Mouse (Mus musculus) embryonic facial prominence, embryonic 15.5 days (tissue): ENCODE results near the gene Nepro. TPM values are rescaled to one million over a fixed set of nuclear protein-coding genes. Genes with fewer than 3 reads are reported as not detected.

Source experiments
- ATAC-seq: fragments of 200-750 bp; cut with Nextera tagmentation; 2 replicates; pipeline ENCODE4 v1.8.0; 2017; ENCODE audit warnings: low read depth, moderate TSS enrichment; ENCODE audit not compliant: insufficient number of reproducible peaks, low FRiP score, low TSS enrichment
- H3K27ac ChIP-seq: fragments of 300-500 bp; sonication (generic); replicated peaks from 2 replicates; pipeline ENCODE4 v1.5.1; 2015; ENCODE audit warnings: mild to moderate bottlenecking, inconsistent platforms
- H3K27me3 ChIP-seq: fragments of 300-500 bp; sonication (generic); 2 replicates; pipeline ENCODE4 v1.6.1; 2015; ENCODE audit warnings: inconsistent platforms
- H3K36me3 ChIP-seq: fragments of 300-500 bp; sonication (generic); 2 replicates; pipeline ENCODE4 v1.6.1; 2015; ENCODE audit warnings: mild to moderate bottlenecking, inconsistent platforms
- H3K4me1 ChIP-seq: fragments of 300-500 bp; sonication (generic); 2 replicates; pipeline ENCODE4 v1.6.1; 2015; ENCODE audit warnings: inconsistent platforms
- H3K4me2 ChIP-seq: fragments of 300-500 bp; sonication (generic); replicated peaks from 2 replicates; pipeline ENCODE4 v1.6.1; 2015; ENCODE audit warnings: mild to moderate bottlenecking, inconsistent platforms
- H3K4me3 ChIP-seq: fragments of 300-500 bp; sonication (generic); replicated peaks from 2 replicates; pipeline ENCODE4 v1.5.1; 2015; ENCODE audit warnings: mild to moderate bottlenecking, inconsistent platforms
- H3K9ac ChIP-seq: fragments of 300-500 bp; sonication (generic); 2 replicates; pipeline ENCODE4 v1.6.1; 2015; ENCODE audit warnings: inconsistent platforms
- H3K9me3 ChIP-seq: fragments of 300-500 bp; sonication (generic); replicated peaks from 2 replicates; pipeline ENCODE4 v1.6.1; 2016; ENCODE audit warnings: inconsistent platforms
- WGBS: fragments of 180-500 bp; shearing (Covaris S2); methylation state at CpG from one replicate; pipeline ENCODE4 v1.1.7; 2015; 5-methylcytosine and 5-hydroxymethylcytosine counted together
- polyA plus RNA-seq: library from polyadenylated mRNA; unstranded; fragments of >200 nt; fragmentation: Nextera tagmentation; extraction: Ambion mirVana; gene quantifications from 2 replicates; pipeline ENCODE4 v1.2.1, GENCODE M21; 2015

Gene Nepro
- polyA plus RNA-seq, 1 experiment from 2014 or later, result 7.9 TPM

- no peaks in the 10 kb centered on the region for H3K4me1 ChIP-seq
- no peaks in the 10 kb centered on the region for H3K27me3 ChIP-seq
- 72% methylated on average over 6 of the region's 6 CpGs for WGBS
- no peak for ATAC-seq
- no peak overlapping the region for H3K4me2 ChIP-seq
- no peak overlapping the region for H3K27ac ChIP-seq
- no peak overlapping the region for H3K9ac ChIP-seq
- no peaks in the 10 kb centered on the region for H3K9me3 ChIP-seq
- no peaks in the 10 kb centered on the region for H3K36me3 ChIP-seq
- H3K4me3 ChIP-seq, result no peak overlapping the region
Measured at GRCm38 (mm10) chr16:44772577-44772976, 48.5 kb downstream of the Nepro start.

DNA sequence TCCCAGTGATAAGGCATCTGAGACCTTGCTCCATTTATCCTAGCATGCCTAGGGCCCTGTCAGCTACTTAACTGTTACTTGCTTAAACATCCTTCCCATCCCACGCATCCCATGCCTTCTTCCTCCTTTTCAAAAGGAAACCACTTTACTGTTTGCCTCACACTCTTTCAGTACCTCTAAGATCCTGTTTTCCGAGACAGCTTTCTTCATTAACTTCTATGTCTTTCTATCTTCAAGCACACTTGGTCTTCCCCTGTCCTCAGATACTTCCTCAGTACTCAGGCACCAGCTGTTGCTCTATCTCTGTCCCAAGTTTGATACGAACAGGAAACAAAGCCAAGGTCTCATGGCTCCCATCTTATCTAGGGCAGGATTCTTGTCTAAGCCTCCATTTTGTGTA, 49.6 kb downstream of the Nepro start:
- H3K4me3 ChIP-seq, result no peak overlapping the region
- H3K27ac ChIP-seq, result no peak overlapping the region
- H3K4me2 ChIP-seq, result no peak overlapping the region
- no peaks in the 10 kb centered on the region for H3K4me1 ChIP-seq
- H3K36me3 ChIP-seq, result no peaks in the 10 kb centered on the region
- no peak for ATAC-seq
- no peak overlapping the region for H3K9ac ChIP-seq
- 84% methylated on average over 3 of the region's 3 CpGs for WGBS
- no peaks in the 10 kb centered on the region for H3K9me3 ChIP-seq
- H3K27me3 ChIP-seq, result no peaks in the 10 kb centered on the region

DNA sequence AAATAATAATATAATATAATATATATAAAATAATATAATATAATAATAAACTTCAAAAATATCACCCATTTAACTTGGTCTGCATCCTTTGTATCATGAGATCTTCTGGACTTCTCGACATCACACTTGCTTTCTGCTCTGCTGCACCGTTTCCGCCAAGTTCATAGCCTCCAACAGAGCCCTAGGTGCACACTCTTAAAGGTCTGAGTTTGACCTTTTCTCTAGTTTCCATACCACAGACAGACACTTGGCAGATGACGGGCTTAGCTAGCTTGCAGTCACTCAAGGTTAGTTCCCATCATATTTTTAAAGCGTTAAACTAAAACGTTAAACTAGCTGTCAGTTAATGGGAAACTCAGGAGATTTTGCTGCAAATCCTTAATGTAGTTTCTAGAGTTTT, 50.1 kb downstream of the Nepro start:
- Histone ChIP-seq H3K27ac (no peak overlapping the region), H3K4me2 (no peak overlapping the region), H3K4me1 (no peaks in the 10 kb centered on the region), H3K36me3 (no peaks in the 10 kb centered on the region), H3K27me3 (no peaks in the 10 kb centered on the region), H3K4me3 (no peak overlapping the region), H3K9me3 (no peaks in the 10 kb centered on the region), H3K9ac (no peak overlapping the region)
- no peak for ATAC-seq
- WGBS, result 90% methylated on average over 6 of the region's 6 CpGs

GRCm38 (mm10) chr16:44778538-44779147, 54.5 kb downstream of the Nepro start:
- Histone ChIP-seq H3K9me3 (no peaks in the 10 kb centered on the region), H3K36me3 (no peaks in the 10 kb centered on the region), H3K27me3 (no peaks in the 10 kb centered on the region), H3K27ac (no peak overlapping the region), H3K4me3 (no peak overlapping the region), H3K4me2 (no peak overlapping the region), H3K9ac (no peak overlapping the region), H3K4me1 (no peaks in the 10 kb centered on the region)
- 72% methylated on average over 17 of the region's 17 CpGs for WGBS
- no peak for ATAC-seq

DNA sequence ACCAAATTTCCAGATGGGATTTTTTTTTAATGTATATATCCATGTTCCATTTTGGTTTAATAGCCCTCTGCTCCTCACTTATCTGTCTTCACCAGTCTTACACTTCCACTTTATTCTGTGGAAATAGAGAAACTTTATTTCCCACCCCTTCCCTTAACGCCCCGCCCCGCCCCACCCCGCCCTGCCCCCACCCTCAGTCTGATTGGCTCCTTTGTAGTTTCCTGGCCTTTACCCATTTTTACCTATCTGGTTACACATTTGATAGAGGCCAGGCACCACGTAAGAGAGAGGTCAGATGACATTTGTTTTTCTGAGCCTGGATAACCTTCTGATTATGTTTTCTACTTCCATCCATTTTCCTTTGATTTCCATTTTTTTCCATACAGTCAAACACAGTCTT, 55.4 kb downstream of the Nepro start:
- no peak overlapping the region for H3K4me3 ChIP-seq
- H3K4me1 ChIP-seq, result no peaks in the 10 kb centered on the region
- H3K27ac ChIP-seq, result no peak overlapping the region
- H3K27me3 ChIP-seq, result no peaks in the 10 kb centered on the region
- H3K9ac ChIP-seq, result no peak overlapping the region
- no peak for ATAC-seq
- H3K36me3 ChIP-seq, result no peaks in the 10 kb centered on the region
- 84% methylated on average over 5 of the region's 5 CpGs for WGBS
- H3K9me3 ChIP-seq, result no peaks in the 10 kb centered on the region
- H3K4me2 ChIP-seq, result no peak overlapping the region

DNA sequence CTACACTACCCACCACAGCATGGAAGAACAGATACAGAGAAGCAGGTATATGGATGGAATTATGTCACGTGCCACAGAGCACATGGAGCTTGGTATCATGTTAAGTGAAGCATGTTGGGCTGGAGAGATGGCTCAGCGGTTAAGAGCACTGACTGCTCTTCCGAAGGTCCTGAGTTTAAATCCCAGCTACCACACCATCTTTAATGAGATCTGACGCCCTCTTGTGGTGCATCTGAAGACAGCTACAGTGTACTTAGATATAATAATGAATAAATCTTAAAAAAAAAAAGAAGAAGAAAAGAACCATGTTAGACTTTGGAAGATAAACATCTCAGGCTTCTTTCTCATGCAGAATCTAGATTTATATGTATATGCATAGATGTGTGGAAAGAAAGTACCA, 56.6 kb downstream of the Nepro start:
- Histone ChIP-seq H3K36me3 (no peaks in the 10 kb centered on the region), H3K27ac (no peak overlapping the region), H3K9me3 (no peaks in the 10 kb centered on the region), H3K4me1 (no peaks in the 10 kb centered on the region), H3K9ac (no peak overlapping the region), H3K4me3 (no peak overlapping the region), H3K4me2 (no peak overlapping the region), H3K27me3 (no peaks in the 10 kb centered on the region)
- no peak for ATAC-seq
- 69% methylated on average over 4 of the region's 4 CpGs for WGBS

Other genes starting within 250 kb of the Nepro start
- 42.3 and 49.1 TPM in 2 replicates for gene Boc, start 165.4 kb upstream of the Nepro start, polyA plus RNA-seq
- gene Gtpbp8, start 22.1 kb downstream of the Nepro start, polyA plus RNA-seq, result 21.0 and 24.7 TPM in 2 replicates
- 1.6 and 2.1 TPM in 2 replicates for gene Cd200r1, start 41.4 kb downstream of the Nepro start, polyA plus RNA-seq
- gene Cd200r4, start 87.4 kb downstream of the Nepro start, polyA plus RNA-seq, result 0.63 and 1.2 TPM in 2 replicates
- not detected in 2 replicates for gene Cd200r2, start 142.8 kb downstream of the Nepro start, polyA plus RNA-seq
- gene Cd200r3, start 219.4 kb downstream of the Nepro start, polyA plus RNA-seq, result 2.8 and 3.3 TPM in 2 replicates